Mouse (Mus musculus) liver, embryonic 12.5 days (tissue): ENCODE measurements around the gene Smim24. TPM values are rescaled to one million over a fixed set of nuclear protein-coding genes. Genes with fewer than 3 reads are reported as not detected.

ENCODE experiments used
- ATAC-seq: fragments of 200-750 bp; cut with Nextera tagmentation; 2 replicates; pipeline ENCODE4 v1.8.0; 2017; ENCODE audit warnings: moderate number of reproducible peaks, mild to moderate bottlenecking, moderate library complexity
- H3K27ac ChIP-seq: fragments of 300-500 bp; sonication (generic); 2 replicates; pipeline ENCODE4 v1.5.1; 2016; ENCODE audit warnings: mild to moderate bottlenecking
- H3K27me3 ChIP-seq: fragments of 300-500 bp; sonication (generic); replicated peaks from 2 replicates; pipeline ENCODE4 v1.6.1; 2016; ENCODE audit warnings: mild to moderate bottlenecking, moderate library complexity
- H3K36me3 ChIP-seq: fragments of 300-500 bp; sonication (generic); 2 replicates; pipeline ENCODE4 v1.6.1; 2016; ENCODE audit warnings: mild to moderate bottlenecking, moderate library complexity
- H3K4me1 ChIP-seq: fragments of 300-500 bp; sonication (generic); 2 replicates; pipeline ENCODE4 v1.6.1; 2016
- H3K4me2 ChIP-seq: fragments of 300-500 bp; sonication (generic); 2 replicates; pipeline ENCODE4 v1.6.1; 2016; ENCODE audit warnings: mild to moderate bottlenecking, moderate library complexity
- H3K4me3 ChIP-seq: fragments of 300-500 bp; sonication (generic); 2 replicates; pipeline ENCODE4 v1.5.1; 2016; ENCODE audit warnings: mild to moderate bottlenecking, moderate library complexity
- H3K9ac ChIP-seq: fragments of 300-500 bp; sonication (generic); 2 replicates; pipeline ENCODE4 v1.6.1; 2016; ENCODE audit warnings: mild to moderate bottlenecking, moderate library complexity
- H3K9me3 ChIP-seq: fragments of 300-500 bp; sonication (generic); replicated peaks from 2 replicates; pipeline ENCODE4 v1.6.1; 2016; ENCODE audit warnings: mild to moderate bottlenecking, moderate library complexity
- WGBS: fragments of 180-500 bp; shearing (Covaris S2); methylation state at CpG from one replicate; pipeline ENCODE4 v1.1.7; 2016; ENCODE audit not compliant: insufficient replicate concordance; 5-methylcytosine and 5-hydroxymethylcytosine counted together
- polyA plus RNA-seq: library from polyadenylated mRNA; unstranded; fragments of >200 nt; fragmentation: Nextera tagmentation; extraction: Ambion mirVana; gene quantifications from 2 replicates; pipeline ENCODE4 v1.2.1, GENCODE M21; 2016

The Smim24 gene
- polyA plus RNA-seq, 1 experiment from 2014 or later, result 1.8 TPM

DNA sequence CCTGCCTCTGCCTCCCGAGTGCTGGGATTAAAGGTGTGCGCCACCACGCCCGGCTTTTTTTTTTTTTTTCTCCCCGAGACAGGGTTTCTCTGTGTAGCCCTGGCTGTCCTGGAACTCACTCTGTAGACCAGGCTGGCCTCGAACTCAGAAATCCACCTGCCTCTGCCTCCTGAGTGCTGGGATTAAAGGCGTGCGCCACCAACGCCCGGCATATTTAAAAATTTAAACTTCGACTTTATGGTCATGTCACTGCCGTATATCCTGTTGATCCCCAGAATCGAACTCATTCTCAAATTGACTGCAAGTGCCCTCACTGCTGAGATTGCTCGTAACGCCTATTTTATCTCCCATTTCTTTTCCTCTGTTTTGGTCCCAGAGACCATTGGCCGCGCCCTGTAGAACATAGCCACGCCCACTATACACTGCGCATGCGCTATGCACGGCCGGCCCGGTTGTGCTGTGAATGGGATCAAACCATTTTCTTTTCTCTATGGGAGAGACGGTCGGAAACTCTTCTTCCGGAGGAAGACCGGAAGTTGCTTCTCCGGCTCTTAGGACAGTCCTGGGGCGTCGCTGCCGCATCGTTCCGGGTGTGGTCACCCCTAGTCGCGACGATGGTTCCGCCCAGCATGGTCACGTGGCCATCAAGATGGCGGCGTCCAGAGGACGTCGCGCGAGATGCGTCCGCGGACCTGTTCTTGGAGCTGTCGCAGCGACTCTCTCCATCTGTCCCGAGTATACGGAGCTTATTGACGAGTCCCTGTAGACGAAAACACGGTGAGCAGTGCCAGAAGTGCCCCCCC lies 8.8 kb upstream of the Smim24 start, which contains the start of the genes Dohh and Gm48551:
Dohh (plus strand) TSS at position 627 of the 803 bp plus-strand sequence.
Gm48551 (plus strand) TSS at position 665 of the 803 bp plus-strand sequence.
- H3K4me1 ChIP-seq, result peaks cover 67% of the 10 kb centered on the region
- H3K4me3 ChIP-seq, result peak within 1 kb of the TSS; percentile 93
- WGBS, result 6% methylated on average over 54 of the region's 54 CpGs
- peaks cover 34% of the 10 kb centered on the region for H3K36me3 ChIP-seq
- H3K9ac ChIP-seq, result peak within 1 kb of the TSS; percentile 87
- ATAC-seq, result peak; percentile 82
- no peaks in the 10 kb centered on the region for H3K9me3 ChIP-seq
- H3K27ac ChIP-seq, result peak within 1 kb of the TSS; percentile 89
- peak within 1 kb of the TSS; percentile 90 for H3K4me2 ChIP-seq
- no peaks in the 10 kb centered on the region for H3K27me3 ChIP-seq

DNA sequence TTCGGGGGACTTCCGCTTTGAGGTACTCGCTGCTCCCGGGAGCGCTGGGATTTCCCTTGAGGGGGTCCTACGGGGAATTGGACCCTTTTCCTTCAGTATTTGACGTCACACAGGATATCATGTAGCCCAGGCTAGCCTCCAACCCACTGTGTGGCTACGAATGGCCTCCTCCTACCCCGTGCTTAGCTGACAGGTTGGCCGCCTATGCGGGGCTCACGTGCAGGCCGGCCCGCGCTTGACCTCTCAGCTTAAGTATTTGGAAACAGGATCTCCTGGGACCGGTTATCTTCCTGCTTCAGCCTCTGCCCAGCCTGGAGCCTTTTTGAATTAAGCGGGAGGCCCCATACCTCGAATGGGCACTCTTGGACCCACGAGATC lies 8.3 kb upstream of the Smim24 start:
- WGBS, result under 1% methylated on average over 19 of the region's 19 CpGs
- Histone ChIP-seq H3K27me3 (no peaks in the 10 kb centered on the region), H3K36me3 (peaks cover 39% of the 10 kb centered on the region), H3K4me1 (peaks cover 67% of the 10 kb centered on the region), H3K4me2 (peak overlapping the region; percentile 90), H3K9me3 (no peaks in the 10 kb centered on the region), H3K4me3 (peak overlapping the region; percentile 93), H3K27ac (peak overlapping the region; percentile 89), H3K9ac (peak overlapping the region; percentile 87)
- ATAC-seq, result no peak

DNA sequence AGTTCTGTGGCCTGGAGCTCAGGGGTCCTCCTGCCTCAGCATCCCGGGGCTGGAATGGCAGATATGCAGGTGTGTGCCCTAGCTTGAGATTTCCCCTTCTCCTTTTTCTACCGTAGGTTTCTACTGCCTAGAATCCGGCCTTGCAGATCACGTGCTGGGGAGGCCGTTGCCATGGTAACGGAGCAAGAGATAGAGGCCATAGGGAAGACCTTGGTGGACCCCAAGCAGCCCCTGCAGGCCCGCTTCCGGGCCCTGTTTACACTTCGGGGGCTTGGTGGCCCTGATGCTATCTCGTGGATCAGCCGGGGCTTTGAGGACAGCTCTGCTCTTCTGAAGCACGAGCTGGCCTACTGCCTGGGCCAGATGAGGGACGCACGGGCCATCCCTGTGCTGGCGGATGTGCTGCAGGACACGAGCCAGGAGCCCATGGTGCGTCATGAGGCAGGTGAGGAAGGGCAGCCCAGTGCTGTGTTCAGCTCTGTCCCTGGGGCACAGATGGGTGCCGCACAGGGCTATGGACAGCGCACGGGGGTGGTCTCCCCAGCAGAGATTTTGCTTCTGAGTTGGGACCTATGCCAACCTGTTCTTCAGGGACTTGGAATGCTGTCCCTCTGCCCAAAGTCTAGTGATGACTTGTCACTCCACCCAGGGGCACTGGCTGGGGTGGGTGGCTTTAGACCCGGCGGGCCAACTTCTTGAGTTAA lies 7.1 kb upstream of the Smim24 start:
- no peak for ATAC-seq
- H3K4me3 ChIP-seq, result peak overlapping the region; percentile 93
- peak overlapping the region; percentile 87 for H3K9ac ChIP-seq
- WGBS, result 63% methylated on average over 22 of the region's 22 CpGs
- H3K4me1 ChIP-seq, result peaks cover 63% of the 10 kb centered on the region
- peaks cover 42% of the 10 kb centered on the region for H3K36me3 ChIP-seq
- H3K27me3 ChIP-seq, result no peaks in the 10 kb centered on the region
- H3K27ac ChIP-seq, result 0 out of 2 replicates have a peak overlapping the region, but pooled peaks have one; percentile 89
- peak overlapping the region; percentile 90 for H3K4me2 ChIP-seq
- no peaks in the 10 kb centered on the region for H3K9me3 ChIP-seq

DNA sequence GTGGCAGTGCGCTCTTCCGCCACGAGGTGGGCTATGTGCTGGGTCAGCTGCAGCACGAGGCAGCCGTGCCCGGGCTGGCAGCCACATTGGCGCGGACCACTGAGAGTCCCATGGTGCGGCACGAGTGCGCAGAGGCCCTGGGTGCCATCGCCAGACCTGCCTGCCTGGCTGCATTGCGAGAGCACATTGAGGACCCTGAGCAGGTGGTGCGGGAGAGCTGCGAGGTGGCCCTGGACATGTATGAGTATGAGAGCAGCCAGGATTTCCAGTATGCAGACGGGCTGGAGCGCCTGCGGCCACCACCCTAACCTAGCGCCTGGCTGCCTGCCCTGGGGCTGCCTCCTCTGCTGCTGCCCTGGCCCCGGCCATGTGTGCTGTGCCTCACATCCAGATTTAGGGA lies 5.1 kb upstream of the Smim24 start:
- WGBS, result 88% methylated on average over 20 of the region's 20 CpGs
- Histone ChIP-seq H3K36me3 (peaks cover 48% of the 10 kb centered on the region), H3K4me3 (no peak overlapping the region), H3K9ac (no peak overlapping the region), H3K4me2 (no peak overlapping the region), H3K9me3 (no peaks in the 10 kb centered on the region), H3K27ac (0 out of 2 replicates have a peak overlapping the region, but pooled peaks have one; percentile 3), H3K27me3 (no peaks in the 10 kb centered on the region), H3K4me1 (peaks cover 51% of the 10 kb centered on the region)
- no peak for ATAC-seq

DNA sequence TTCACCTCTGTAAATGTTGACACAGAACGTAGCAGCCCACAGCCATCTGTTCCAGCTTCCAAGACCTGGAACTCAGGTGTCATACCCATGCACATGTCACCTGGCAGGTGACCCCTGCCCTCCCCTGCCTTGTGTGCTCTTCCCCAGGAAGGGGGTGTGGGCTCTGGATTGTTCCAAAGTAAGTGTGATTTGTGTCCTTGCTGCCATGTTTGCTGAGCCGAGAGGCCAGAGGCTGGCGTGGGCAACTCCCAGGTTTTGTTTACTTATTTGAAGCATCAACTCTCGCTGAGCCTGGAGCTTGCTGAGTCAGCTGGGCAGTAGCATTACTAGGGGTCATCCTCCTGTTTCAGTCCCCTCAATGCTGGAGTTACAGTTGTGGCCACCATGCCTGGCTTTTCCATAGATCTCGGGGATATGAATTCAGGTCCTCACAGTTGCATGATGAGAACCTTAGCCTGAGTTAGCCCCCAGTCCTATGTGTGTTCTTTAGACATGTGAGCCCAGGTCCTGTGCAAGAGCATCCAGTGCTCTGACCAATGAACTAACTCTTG lies 4.3 kb upstream of the Smim24 start, which contains the start of gene Gm48552:
Gm48552 (plus strand) TSS at position 501 of the 551 bp plus-strand sequence.
- H3K4me1 ChIP-seq, result peaks cover 51% of the 10 kb centered on the region
- ATAC-seq, result no peak
- peak within 1 kb of the TSS; percentile 52 for H3K27ac ChIP-seq
- no peaks in the 10 kb centered on the region for H3K9me3 ChIP-seq
- no peak within 1 kb of the TSS for H3K9ac ChIP-seq
- no peaks in the 10 kb centered on the region for H3K27me3 ChIP-seq
- peaks cover 48% of the 10 kb centered on the region for H3K36me3 ChIP-seq
- no peak within 1 kb of the TSS for H3K4me2 ChIP-seq
- WGBS, result 77% methylated on average over 5 of the region's 5 CpGs
- no peak within 1 kb of the TSS for H3K4me3 ChIP-seq

DNA sequence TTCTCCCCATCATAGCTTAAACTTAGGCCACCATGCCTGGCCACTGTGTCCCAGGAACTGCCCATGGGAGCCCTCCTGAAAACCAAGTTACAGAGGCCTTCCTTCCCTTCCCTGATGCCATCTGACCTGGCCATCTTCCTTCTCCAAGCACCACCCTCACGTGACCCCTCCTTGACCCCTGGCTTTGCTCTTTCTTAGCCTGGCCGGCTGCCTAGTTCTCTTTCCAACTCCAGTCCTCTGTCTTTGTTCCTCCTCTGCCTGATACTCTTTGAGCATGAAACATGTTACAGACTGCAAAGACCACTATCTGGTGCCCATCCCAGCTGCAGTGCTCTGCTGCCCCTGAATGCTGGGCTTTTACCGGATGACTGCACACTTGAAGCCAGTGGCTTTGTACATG lies 3.5 kb upstream of the Smim24 start:
- H3K4me3 ChIP-seq, result no peak overlapping the region
- peaks cover 48% of the 10 kb centered on the region for H3K36me3 ChIP-seq
- 0 out of 2 replicates have a peak, but pooled peaks have one; percentile 3 for ATAC-seq
- H3K9me3 ChIP-seq, result no peaks in the 10 kb centered on the region
- H3K9ac ChIP-seq, result no peak overlapping the region
- H3K4me2 ChIP-seq, result no peak overlapping the region
- WGBS, result 76% methylated on average over 3 of the region's 3 CpGs
- H3K27me3 ChIP-seq, result no peaks in the 10 kb centered on the region; the same call in 1 of the 2 replicates
- H3K27ac ChIP-seq, result peak overlapping the region; percentile 52
- peaks cover 59% of the 10 kb centered on the region for H3K4me1 ChIP-seq

DNA sequence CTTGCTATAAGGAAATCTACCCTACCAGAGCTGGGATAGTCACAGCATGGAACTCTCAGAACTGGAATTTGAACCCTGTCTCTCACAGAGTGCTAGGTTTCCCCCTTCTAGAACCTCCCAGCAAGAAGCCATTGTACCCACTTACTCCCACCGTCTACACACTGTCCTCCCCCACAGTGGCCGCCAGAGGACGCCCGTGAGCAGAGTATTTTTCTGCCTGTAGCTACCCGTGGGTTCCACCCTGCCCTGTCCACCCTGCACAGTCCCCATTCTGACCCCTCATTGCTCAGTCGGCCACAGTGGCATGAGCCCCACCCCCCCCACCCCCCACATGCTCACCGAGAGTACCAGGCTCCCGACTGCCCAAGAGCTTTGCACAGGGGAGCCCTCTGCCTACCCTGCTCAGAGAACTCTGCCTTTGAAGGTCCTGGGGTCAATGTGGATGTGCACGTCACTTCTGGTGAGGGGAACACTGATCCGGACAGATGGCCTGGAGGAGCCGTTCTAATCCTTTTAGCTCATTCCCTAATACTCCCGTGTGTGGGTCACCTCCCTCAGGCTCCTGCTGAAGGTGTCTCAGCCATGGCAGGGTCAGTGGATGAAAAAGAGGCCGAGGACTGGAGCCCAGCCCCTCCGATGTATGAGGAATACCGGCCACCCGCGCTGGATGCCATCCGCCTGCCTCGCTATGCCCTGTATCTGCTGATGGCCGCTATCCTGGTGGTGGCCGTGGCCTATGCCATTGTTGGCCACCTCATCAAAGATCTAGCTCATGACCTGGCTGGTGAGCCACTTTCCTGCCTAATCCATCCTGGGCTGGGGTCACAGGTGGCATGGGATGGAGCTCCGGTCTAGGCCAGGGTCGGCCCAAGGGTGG lies 2.8 kb upstream of the Smim24 start:
- Histone ChIP-seq H3K4me1 (peaks cover 56% of the 10 kb centered on the region), H3K27ac (peak overlapping the region; percentile 52), H3K9me3 (no peaks in the 10 kb centered on the region), H3K36me3 (peaks cover 48% of the 10 kb centered on the region), H3K4me2 (no peak overlapping the region), H3K4me3 (no peak overlapping the region), H3K9ac (no peak overlapping the region), H3K27me3 (no peaks in the 10 kb centered on the region; the same call in 1 of the 2 replicates)
- WGBS, result 56% methylated on average over 23 of the region's 23 CpGs
- ATAC-seq, result peak; percentile 55

DNA sequence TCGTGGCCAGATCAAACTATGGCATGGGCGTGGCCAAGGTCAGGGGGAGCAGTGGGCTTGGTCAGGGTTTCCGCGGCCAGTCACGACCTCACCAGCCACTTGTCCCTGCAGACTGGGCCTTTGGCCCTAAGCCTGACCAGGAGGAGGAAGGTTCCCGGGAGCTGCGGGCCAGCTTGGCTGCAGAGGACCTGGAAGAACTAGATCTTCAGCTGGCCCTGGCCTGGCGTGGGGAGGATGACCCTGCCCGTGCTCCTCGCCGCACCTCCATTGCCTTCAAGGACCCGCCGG lies 2.2 kb upstream of the Smim24 start:
- no peak for ATAC-seq
- H3K4me1 ChIP-seq, result peaks cover 51% of the 10 kb centered on the region
- 85% methylated on average over 13 of the region's 13 CpGs for WGBS

DNA sequence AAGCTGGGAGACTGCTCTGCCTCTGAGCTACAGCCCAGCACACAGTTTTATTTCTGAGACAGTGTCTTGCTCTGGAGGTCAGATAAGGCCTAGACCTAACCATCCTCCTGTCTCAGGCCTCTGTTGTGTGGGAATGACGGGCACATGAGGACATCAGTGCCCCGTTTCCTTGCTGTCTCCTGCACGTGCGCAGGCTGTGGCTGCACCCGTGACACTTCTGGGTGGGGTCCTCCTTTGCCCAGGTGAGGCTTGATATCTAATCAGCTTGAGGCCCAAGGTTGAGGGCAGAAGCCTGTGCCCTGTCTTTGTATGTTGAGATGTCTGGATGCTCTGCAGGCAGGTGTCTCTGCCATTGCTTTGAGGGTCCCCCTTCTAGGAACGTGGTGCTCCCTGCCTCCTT lies 581 bp upstream of the Smim24 start:
- Histone ChIP-seq H3K27ac (no peak overlapping the region), H3K4me3 (no peak overlapping the region), H3K4me1 (peaks cover 43% of the 10 kb centered on the region), H3K36me3 (peaks cover 32% of the 10 kb centered on the region), H3K27me3 (no peaks in the 10 kb centered on the region; the same call in 1 of the 2 replicates), H3K4me2 (peak overlapping the region; percentile 68; the same call in 1 of the 2 replicates), H3K9me3 (no peaks in the 10 kb centered on the region), H3K9ac (no peak overlapping the region)
- ATAC-seq, result no peak
- WGBS, result 67% methylated on average over 6 of the region's 6 CpGs

More for the DNA sequence above, 2.2 kb upstream of the Smim24 start:
- Histone ChIP-seq H3K27ac (no peak overlapping the region), H3K9ac (no peak overlapping the region), H3K4me2 (no peak overlapping the region), H3K27me3 (no peaks in the 10 kb centered on the region; the same call in 1 of the 2 replicates), H3K4me3 (no peak overlapping the region), H3K9me3 (no peaks in the 10 kb centered on the region), H3K36me3 (peaks cover 48% of the 10 kb centered on the region)

DNA sequence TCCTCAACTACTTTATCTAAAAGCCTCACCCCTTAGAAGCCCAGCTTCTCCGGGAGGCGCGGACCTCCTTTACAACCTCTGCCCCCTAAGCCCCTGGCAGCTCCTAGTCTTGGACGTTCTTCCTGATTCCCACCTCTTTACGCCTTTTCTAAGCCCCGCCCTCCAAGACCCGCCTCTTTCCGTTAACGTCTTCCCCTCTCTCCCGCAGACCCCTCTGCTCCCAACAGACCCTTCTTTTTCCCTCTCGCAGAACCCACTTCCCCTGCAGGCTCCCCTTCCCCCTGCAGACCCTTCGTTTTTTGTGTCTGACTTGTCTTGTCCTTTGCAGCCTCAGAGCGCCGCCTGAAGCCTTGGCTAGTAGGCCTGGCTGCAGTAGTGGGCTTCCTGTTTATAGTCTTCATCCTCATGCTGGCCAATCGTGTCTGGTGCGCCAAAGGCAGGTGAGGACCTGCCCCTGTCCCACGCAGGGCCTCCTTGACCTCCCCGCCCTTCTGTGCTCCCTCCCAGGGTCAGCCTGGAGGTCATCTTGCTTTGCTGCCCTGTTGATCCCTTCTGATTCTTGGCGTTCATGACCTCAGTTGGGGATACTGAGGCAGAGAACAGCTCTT lies 709 bp downstream of the Smim24 start:
- H3K4me1 ChIP-seq, result peaks cover 43% of the 10 kb centered on the region
- ATAC-seq, result no peak
- no peaks in the 10 kb centered on the region for H3K9me3 ChIP-seq
- H3K27ac ChIP-seq, result peak overlapping the region; percentile 53
- peak overlapping the region; percentile 53 for H3K9ac ChIP-seq
- H3K36me3 ChIP-seq, result peaks cover 19% of the 10 kb centered on the region
- peak overlapping the region; percentile 68 for H3K4me2 ChIP-seq
- no peaks in the 10 kb centered on the region; the same call in 1 of the 2 replicates for H3K27me3 ChIP-seq
- peak overlapping the region; percentile 40 for H3K4me3 ChIP-seq
- WGBS, result 4% methylated on average over 19 of the region's 19 CpGs

DNA sequence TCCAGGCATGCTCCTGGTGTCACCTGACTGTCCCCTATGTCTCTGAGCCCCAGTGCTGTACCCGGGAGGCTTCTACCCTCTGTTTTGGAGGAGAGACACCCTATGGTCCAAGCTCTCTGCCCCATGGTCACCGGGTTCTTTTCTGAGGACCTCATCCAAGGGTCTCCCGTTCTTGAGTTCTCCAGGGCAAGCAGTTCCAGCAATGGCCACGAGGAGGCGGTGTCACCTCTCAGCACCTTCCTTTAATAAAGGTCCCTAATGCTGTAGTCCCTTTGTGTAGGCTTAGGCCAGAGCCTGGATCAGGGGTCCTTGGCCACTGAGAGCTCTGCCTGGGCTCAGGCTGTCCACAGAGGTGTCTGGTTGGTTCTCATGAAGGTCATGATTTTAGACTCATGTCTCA lies 2.3 kb downstream of the Smim24 start:
- Histone ChIP-seq H3K4me3 (no peak overlapping the region), H3K9me3 (no peaks in the 10 kb centered on the region), H3K9ac (no peak overlapping the region), H3K4me2 (no peak overlapping the region), H3K36me3 (peaks cover 19% of the 10 kb centered on the region), H3K27ac (no peak overlapping the region), H3K4me1 (peaks cover 28% of the 10 kb centered on the region), H3K27me3 (peaks cover 4% of the 10 kb centered on the region)
- 7% methylated on average over 5 of the region's 5 CpGs for WGBS
- no peak for ATAC-seq
